Mouse (Mus musculus): Measurements from ENCODE around the gene Tmem273. TPM values are rescaled to one million over a fixed set of nuclear protein-coding genes. Genes with fewer than 3 reads are reported as not detected.

Gene Tmem273
- total and polyA plus RNA-seq, 3 experiments, result not detected

DNA sequence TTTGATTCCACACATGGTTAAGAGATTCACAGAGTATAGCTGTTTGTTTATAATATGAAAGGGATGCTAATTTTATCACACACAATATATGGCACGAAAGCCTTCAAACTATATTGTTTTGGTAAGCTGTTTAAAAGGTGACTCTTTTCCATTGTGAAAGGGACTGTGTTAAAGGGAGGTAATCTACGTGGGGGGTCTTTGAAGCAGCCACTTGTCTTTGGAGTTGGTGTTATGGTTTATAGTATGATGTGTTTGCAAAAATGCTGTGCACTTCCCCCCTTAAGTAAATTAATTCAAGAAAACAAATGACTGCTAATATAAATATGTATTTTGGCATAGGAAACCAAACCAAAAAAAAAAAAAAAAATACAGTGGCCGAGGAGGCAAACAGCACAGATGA lies 79.6 kb downstream of the Tmem273 start:
- H3K27me3 ChIP-seq (ENCODE audit: control insufficient read depth in 1 of 2, insufficient read depth in 2 of 2, low read length in 2 of 2), result no peaks in the 10 kb centered on the region
- no peaks in the 10 kb centered on the region for H3K4me1 ChIP-seq (ENCODE audit: control insufficient read depth in 1 of 2, insufficient read depth in 2 of 2, low read length in 2 of 2)
- TF ChIP-seq GATA1 (IDR thresholded peaks at IDR 0.05; ENCODE audit: low read depth, low read length), result no peak
- TF ChIP-seq ETS1 (IDR thresholded peaks at IDR 0.05; ENCODE audit: low read depth, low read length), result no peak
- H3K9ac ChIP-seq (ENCODE audit: control insufficient read depth, low read depth, low read length, poor library complexity, severe bottlenecking), result no peak overlapping the region
- DNase-seq (ENCODE audit: low read depth, low spot score), result no peak
- H3K9me3 ChIP-seq (replicated peaks; ENCODE audit: insufficient read depth, low read length), result no peaks in the 10 kb centered on the region
- no peak overlapping the region for H3K4me3 ChIP-seq (ENCODE audit: control insufficient read depth in 1 of 2, insufficient read depth in 1 of 2, low read depth in 2 of 2, low read length in 2 of 2)
- H3K27ac ChIP-seq (ENCODE audit: control insufficient read depth, low read depth, low read length), result no peak overlapping the region
- no peaks in the 10 kb centered on the region for H3K79me2 ChIP-seq (ENCODE audit: control insufficient read depth, insufficient read depth, low read length, poor library complexity)
- H3K36me3 ChIP-seq (ENCODE audit: control insufficient read depth in 1 of 2, insufficient read depth in 2 of 2, low read length in 2 of 2), result no peaks in the 10 kb centered on the region

Other genes starting within 250 kb of the Tmem273 start
- not detected in 2 replicates for gene Prrxl1, start 186.6 kb upstream of the Tmem273 start, total RNA-seq (2012; rRNA removed)
- not detected for gene Prrxl1, start 186.6 kb upstream of the Tmem273 start, polyA plus RNA-seq (2012; ENCODE audit: insufficient read depth in 1 of 2, insufficient read length in 2 of 2, low read depth in 1 of 2, low replicate concordance in 2 of 2, missing spikeins in 1 of 2)
- not detected in 2 replicates for gene 3425401B19Rik, start 100.7 kb upstream of the Tmem273 start, total RNA-seq (2012; rRNA removed)
- gene 3425401B19Rik, start 100.7 kb upstream of the Tmem273 start, polyA plus RNA-seq (2012; ENCODE audit: insufficient read depth in 1 of 2, insufficient read length in 2 of 2, low read depth in 1 of 2, low replicate concordance in 2 of 2, missing spikeins in 1 of 2), result not detected
- not detected in 2 replicates for gene Fam170b, start 48.0 kb downstream of the Tmem273 start, total RNA-seq (2012; rRNA removed)
- gene Fam170b, start 48.0 kb downstream of the Tmem273 start, polyA plus RNA-seq (2012; ENCODE audit: insufficient read depth in 1 of 2, insufficient read length in 2 of 2, low read depth in 1 of 2, low replicate concordance in 2 of 2, missing spikeins in 1 of 2), result not detected
- gene Vstm4, start 70.8 kb downstream of the Tmem273 start, total RNA-seq (2012; rRNA removed), result not detected in 2 replicates
- gene Vstm4, start 70.8 kb downstream of the Tmem273 start, polyA plus RNA-seq (2012; ENCODE audit: insufficient read depth in 1 of 2, insufficient read length in 2 of 2, low read depth in 1 of 2, low replicate concordance in 2 of 2, missing spikeins in 1 of 2), result not detected
- not detected in 2 replicates for gene Lrrc18, start 205.4 kb downstream of the Tmem273 start, total RNA-seq (2012; rRNA removed)
- under 1 TPM in 1 of 2 experiments, not detected in 1; 0.03 TPM for gene Lrrc18, start 205.4 kb downstream of the Tmem273 start, polyA plus RNA-seq (2012; ENCODE audit: insufficient read depth in 1 of 2, insufficient read length in 2 of 2, low read depth in 1 of 2, low replicate concordance in 2 of 2, missing spikeins in 1 of 2)